Mouse (Mus musculus) lung, postnatal 0 days (tissue): ENCODE data around the gene Iqcg.

Source experiments
- CTCF ChIP-seq: IDR thresholded peaks from 2 replicates; pipeline ENCODE4 v1.5.1; 2016; ENCODE audit warnings: antibody characterized with exemption, mild to moderate bottlenecking
- EP300 ChIP-seq: IDR thresholded peaks from 2 replicates; pipeline ENCODE4 v1.6.1; 2016; ENCODE audit warnings: antibody characterized with exemption, mild to moderate bottlenecking, control low read depth

DNA sequence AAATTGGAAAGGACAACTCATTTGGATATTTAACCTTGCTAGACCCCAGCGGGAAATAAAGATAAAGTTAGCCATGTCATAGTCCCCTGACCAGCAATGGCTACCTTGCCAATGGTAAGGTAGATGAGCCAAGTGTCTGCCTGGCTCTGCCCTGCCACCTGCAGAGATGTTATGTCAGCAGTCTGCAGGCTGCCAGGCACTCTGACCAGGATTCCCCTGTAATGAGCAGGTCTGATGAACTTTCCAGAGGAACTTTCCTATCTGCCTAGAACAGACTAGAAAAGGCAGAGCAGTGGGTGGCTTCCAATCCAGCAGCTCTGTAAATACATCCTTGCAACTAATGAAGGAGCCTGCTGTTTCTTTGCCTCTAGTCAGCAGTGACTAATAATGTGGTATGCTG is 41.1 kb downstream of the Iqcg start:
- TF ChIP-seq CTCF = no peak
- no peak for TF ChIP-seq EP300
